Comparison of ENCODE assay signal across 29 mouse cellular contexts in the genomic region with DNA sequence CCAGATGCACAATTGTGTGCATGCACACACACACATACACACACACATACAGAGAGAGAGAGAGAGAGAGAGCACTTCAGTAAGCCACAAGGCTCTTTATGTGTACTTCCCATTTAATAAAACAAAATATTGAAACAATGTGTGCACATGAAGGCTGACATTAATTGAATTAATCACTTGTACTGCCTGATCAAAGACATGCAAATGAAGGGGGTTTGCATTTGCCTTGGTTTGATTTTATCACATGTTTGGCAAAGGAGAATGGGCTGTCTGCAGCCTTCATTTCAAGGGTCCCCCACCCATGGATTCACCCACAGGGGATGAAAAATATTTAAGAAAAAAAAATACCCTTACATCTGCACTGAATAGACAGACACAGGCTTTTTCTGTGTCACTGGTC. TPM values are rescaled to one million over a fixed set of nuclear protein-coding genes. Genes with fewer than 3 reads are reported as not detected.
DNase-seq lines count a peak whose midpoint lies in the region; ATAC-seq and TF ChIP-seq lines count a peak whose summit lies in the region.
"Had no signal": no experiment of that assay in that cellular context is flagged by ENCODE, and none has a peak within 500 bp of the region (broad histone marks: within the 10 kb centered on the region; RNA-seq: fewer than 3 reads in every experiment).

No protein-coding gene starts in this region.

- H3K36me3 ChIP-seq in midbrain, embryonic 14.5 days (ENCODE audit: control insufficient read depth, insufficient read depth, low read length), result no peaks in the 10 kb centered on the region
- H3K36me3 ChIP-seq in midbrain, postnatal 0 days (ENCODE audit: insufficient read depth, low read length), result no peaks in the 10 kb centered on the region
- H3K36me3 ChIP-seq in embryonic facial prominence, embryonic 10.5 days (replicated peaks), result no peaks in the 10 kb centered on the region
- H3K36me3 ChIP-seq in midbrain, embryonic 16.5 days (ENCODE audit: control insufficient read depth, insufficient read depth, low read length), result no peaks in the 10 kb centered on the region
- H3K36me3 ChIP-seq: embryonic facial prominence, embryonic 12.5 days; heart, embryonic 10.5 days; heart, embryonic 15.5 days; kidney, embryonic 15.5 days; limb, embryonic 12.5 days; liver, embryonic 15.5 days; stomach, embryonic 15.5 days had no signal

- H3K27ac ChIP-seq in midbrain, embryonic 14.5 days (replicated peaks; ENCODE audit: low read depth, low read length), result peak overlapping the region; percentile 49; the same call in 1 of the 2 replicates
- H3K27ac ChIP-seq in midbrain, postnatal 0 days (ENCODE audit: low read depth, low read length), result no peak overlapping the region
- H3K27ac ChIP-seq in embryonic facial prominence, embryonic 10.5 days (replicated peaks), result 0 out of 2 replicates have a peak overlapping the region, but pooled peaks have one; percentile 40
- 0 out of 2 replicates have a peak overlapping the region, but pooled peaks have one; percentile 67 for H3K27ac ChIP-seq in midbrain, embryonic 16.5 days (ENCODE audit: low read length)
- no peak overlapping the region for H3K27ac ChIP-seq in gastrocnemius, adult 2 months
- H3K27ac ChIP-seq: embryonic facial prominence, embryonic 12.5 days; heart, embryonic 10.5 days; heart, embryonic 15.5 days; kidney, embryonic 15.5 days; layer of hippocampus, adult 2 months; left cerebral cortex, adult 2 months; limb, embryonic 12.5 days; liver, embryonic 15.5 days; stomach, embryonic 15.5 days had no signal

- no peaks in the 10 kb centered on the region for H3K27me3 ChIP-seq in midbrain, embryonic 14.5 days (ENCODE audit: control insufficient read depth, insufficient read depth, low read length)
- no peaks in the 10 kb centered on the region for H3K27me3 ChIP-seq in midbrain, postnatal 0 days (ENCODE audit: insufficient read depth, low read length)
- H3K27me3 ChIP-seq in embryonic facial prominence, embryonic 10.5 days (replicated peaks; ENCODE audit: low read depth, poor library complexity, severe bottlenecking), result no peaks in the 10 kb centered on the region
- H3K27me3 ChIP-seq in midbrain, embryonic 16.5 days (ENCODE audit: control insufficient read depth, insufficient read depth, low read depth, low read length), result no peaks in the 10 kb centered on the region
- H3K27me3 ChIP-seq: embryonic facial prominence, embryonic 12.5 days; heart, embryonic 15.5 days; kidney, embryonic 15.5 days; limb, embryonic 12.5 days; liver, embryonic 15.5 days; stomach, embryonic 15.5 days had no signal

- H3K9ac ChIP-seq in midbrain, embryonic 14.5 days (replicated peaks; ENCODE audit: low read length), result no peak overlapping the region
- H3K9ac ChIP-seq in midbrain, postnatal 0 days (replicated peaks; ENCODE audit: low read length, poor library complexity, severe bottlenecking), result no peak overlapping the region
- no peak overlapping the region for H3K9ac ChIP-seq in midbrain, embryonic 16.5 days (ENCODE audit: low read depth, low read length)
- H3K9ac ChIP-seq: embryonic facial prominence, embryonic 12.5 days; heart, embryonic 15.5 days; kidney, embryonic 15.5 days; limb, embryonic 12.5 days; liver, embryonic 15.5 days; lung, embryonic 14.5 days; stomach, embryonic 15.5 days had no signal

- peaks cover 50% of the 10 kb centered on the region for H3K4me1 ChIP-seq in midbrain, embryonic 14.5 days (ENCODE audit: control insufficient read depth, insufficient read depth, low read length)
- peaks cover 22% of the 10 kb centered on the region; the same call in 1 of the 2 replicates for H3K4me1 ChIP-seq in midbrain, postnatal 0 days (ENCODE audit: insufficient read depth, low read length)
- H3K4me1 ChIP-seq in embryonic facial prominence, embryonic 10.5 days, result peaks cover 33% of the 10 kb centered on the region
- H3K4me1 ChIP-seq in midbrain, embryonic 16.5 days (ENCODE audit: control insufficient read depth, insufficient read depth, low read length), result peaks cover 38% of the 10 kb centered on the region

- peak; percentile 1 for DNase-seq in heart, adult 11 months
- no peak for DNase-seq in heart, postnatal 4 days
- DNase-seq in midbrain, embryonic 14.5 days, result peak; percentile 17
- no peak for DNase-seq in midbrain, postnatal 0 days (ENCODE audit: low spot score)
- no peak for DNase-seq in embryonic facial prominence, embryonic 10.5 days (ENCODE audit: low spot score)
- DNase-seq in gastrocnemius, adult 2 months, result no peak
- DNase-seq: B cell, adult 2 months; cerebellum, adult 2 months; cerebellum, postnatal 36 days; gastrocnemius, postnatal 14 days; kidney, adult 18-20 months; kidney, postnatal 25 days; lung, postnatal 14 days; right cerebral cortex, postnatal 25 days; thymus, postnatal 14 days had no signal

- intact Hi-C loops in gastrocnemius, adult 2 months (cut with DNase I), result no loop called here

- H3K4me2 ChIP-seq in midbrain, embryonic 14.5 days (ENCODE audit: low read length), result no peak overlapping the region
- no peak overlapping the region for H3K4me2 ChIP-seq in midbrain, postnatal 0 days (ENCODE audit: low read depth, low read length, poor library complexity, severe bottlenecking)
- H3K4me2 ChIP-seq in midbrain, embryonic 16.5 days (ENCODE audit: low read length), result no peak overlapping the region
- H3K4me2 ChIP-seq: embryonic facial prominence, embryonic 12.5 days; heart, embryonic 15.5 days; kidney, embryonic 15.5 days; limb, embryonic 12.5 days; liver, embryonic 15.5 days; lung, embryonic 14.5 days; stomach, embryonic 15.5 days had no signal

- no peaks in the 10 kb centered on the region for H3K9me3 ChIP-seq in midbrain, embryonic 14.5 days (ENCODE audit: control insufficient read depth, low read length)
- H3K9me3 ChIP-seq in midbrain, postnatal 0 days (ENCODE audit: low read length), result no peaks in the 10 kb centered on the region
- no peaks in the 10 kb centered on the region for H3K9me3 ChIP-seq in embryonic facial prominence, embryonic 10.5 days
- no peaks in the 10 kb centered on the region for H3K9me3 ChIP-seq in midbrain, embryonic 16.5 days (replicated peaks; ENCODE audit: control insufficient read depth, low read length, poor library complexity, severe bottlenecking)
- H3K9me3 ChIP-seq: embryonic facial prominence, embryonic 12.5 days; heart, embryonic 10.5 days; heart, embryonic 15.5 days; kidney, embryonic 15.5 days; limb, embryonic 12.5 days; liver, embryonic 15.5 days; stomach, embryonic 15.5 days had no signal

- no peak for TF ChIP-seq CTCF in midbrain, postnatal 0 days (IDR thresholded peaks at IDR 0.05)
- TF ChIP-seq CTCF in gastrocnemius, adult 2 months (IDR thresholded peaks at IDR 0.05), result no peak

- no peak for ATAC-seq in midbrain, embryonic 14.5 days (ENCODE audit: low FRiP score, low TSS enrichment)
- no peak for ATAC-seq in midbrain, postnatal 0 days (ENCODE audit: low FRiP score)
- no peak for ATAC-seq in midbrain, embryonic 16.5 days
- ATAC-seq: activated CD4-positive, CD25-positive, alpha-beta regulatory T cell, adult 4 months; hindbrain, embryonic 16.5 days had no signal

- H3K4me3 ChIP-seq in midbrain, embryonic 14.5 days (replicated peaks; ENCODE audit: low read depth, low read length), result no peak overlapping the region
- no peak overlapping the region for H3K4me3 ChIP-seq in midbrain, postnatal 0 days (ENCODE audit: low read depth, low read length)
- H3K4me3 ChIP-seq in embryonic facial prominence, embryonic 10.5 days, result no peak overlapping the region
- no peak overlapping the region for H3K4me3 ChIP-seq in midbrain, embryonic 16.5 days (ENCODE audit: low read depth, low read length)
- no peak overlapping the region for H3K4me3 ChIP-seq in gastrocnemius, adult 2 months
- H3K4me3 ChIP-seq: embryonic facial prominence, embryonic 12.5 days; heart, embryonic 10.5 days; heart, embryonic 15.5 days; kidney, embryonic 15.5 days; layer of hippocampus, adult 2 months; left cerebral cortex, adult 2 months; limb, embryonic 12.5 days; liver, embryonic 15.5 days; myocyte; stomach, embryonic 15.5 days had no signal

RNA-seq across cellular contexts. Expression of gene Srgap3, which starts 29.5 kb away (rescaled TPM):
- 1 to 10 TPM; 2.9 to 3.0 TPM for total RNA-seq in heart, postnatal 4 days (2021)
- 58.6 and 68.8 TPM in 2 replicates for polyA plus RNA-seq in midbrain, embryonic 14.5 days (2014; fragmentation: Nextera tagmentation; extraction: Ambion mirVana)
- total RNA-seq in midbrain, postnatal 0 days (2014; rRNA removed), result 58.6 and 77.6 TPM in 2 replicates
- 20.9 and 29.8 TPM in 2 replicates for polyA plus RNA-seq in midbrain, postnatal 0 days (2015; fragmentation: Nextera tagmentation; extraction: Ambion mirVana)
- 8.0 and 10.5 TPM in 2 replicates for polyA plus RNA-seq in embryonic facial prominence, embryonic 10.5 days (2016; fragmentation: Nextera tagmentation; extraction: Ambion mirVana)
- polyA plus RNA-seq in midbrain, embryonic 16.5 days (2015; fragmentation: Nextera tagmentation; extraction: Ambion mirVana), result 37.4 and 38.6 TPM in 2 replicates
- total RNA-seq in gastrocnemius, adult 2 months (2021), result 1 to 10 TPM in 1 of 2 experiments, under 1 TPM in 1; 0.51 to 2.0 TPM

Comparison
In these comparisons a context has a peak if more than half of its experiments do, and no peak if none do; other contexts are left out.
1. DNase-seq: peak in heart, adult 11 months (single experiment) and midbrain, embryonic 14.5 days (single experiment); none in heart, postnatal 4 days (single experiment), midbrain, postnatal 0 days (single experiment), embryonic facial prominence, embryonic 10.5 days (single experiment) and gastrocnemius, adult 2 months (single experiment).
2. H3K27ac ChIP-seq: peak in midbrain, embryonic 14.5 days (single experiment), embryonic facial prominence, embryonic 10.5 days (single experiment) and midbrain, embryonic 16.5 days (single experiment); none in midbrain, postnatal 0 days (single experiment) and gastrocnemius, adult 2 months (single experiment).